Mouse (Mus musculus): Measurements from ENCODE around the gene Churc1. TPM values are rescaled to one million over a fixed set of nuclear protein-coding genes. Genes with fewer than 3 reads are reported as not detected.

Churc1 gene
- total RNA-seq (2017): 28.8 and 55.6 TPM in 2 replicates

GRCm38 (mm10) chr12:76765354-76765851 is at the start of gene Churc1, which contains the start of gene Fntb:
Churc1 (plus strand) TSS chr12:76765538.
Fntb (plus strand) TSS chr12:76765589.
- peak; percentile 98 for ATAC-seq (replicated peaks in 1 of 2; ENCODE audit: insufficient read depth in 1 of 2, low FRiP score in 2 of 2, low TSS enrichment in 1 of 2, low read depth in 1 of 2, poor library complexity in 2 of 2, severe bottlenecking in 2 of 2)

- no peak for ATAC-seq (replicated peaks in 1 of 2; ENCODE audit: insufficient read depth in 1 of 2, low FRiP score in 2 of 2, low TSS enrichment in 1 of 2, low read depth in 1 of 2, poor library complexity in 2 of 2, severe bottlenecking in 2 of 2)
Measured at GRCm38 (mm10) chr12:76718384-76718783, 47.0 kb upstream of the Churc1 start.

DNA sequence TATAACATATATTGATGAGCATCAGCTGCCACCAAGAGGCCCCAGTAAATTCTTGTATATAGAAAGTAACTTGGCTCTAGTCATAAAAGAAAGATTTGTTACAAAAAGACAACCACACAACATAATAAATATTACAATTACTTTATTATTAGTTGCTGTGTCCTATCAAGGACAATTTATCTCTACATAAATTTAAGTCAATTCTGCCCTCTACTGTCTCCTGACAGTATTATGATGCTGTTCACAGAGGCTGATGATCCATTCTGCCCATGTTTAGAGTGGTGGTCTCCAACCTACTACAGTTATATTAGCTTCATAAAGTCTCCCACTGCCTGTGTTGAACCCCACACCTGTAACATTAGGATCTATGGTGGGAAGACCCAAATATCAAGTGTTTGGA is 44.8 kb upstream of the Churc1 start:
- ATAC-seq (replicated peaks in 1 of 2; ENCODE audit: insufficient read depth in 1 of 2, low FRiP score in 2 of 2, low TSS enrichment in 1 of 2, low read depth in 1 of 2, poor library complexity in 2 of 2, severe bottlenecking in 2 of 2): no peak

DNA sequence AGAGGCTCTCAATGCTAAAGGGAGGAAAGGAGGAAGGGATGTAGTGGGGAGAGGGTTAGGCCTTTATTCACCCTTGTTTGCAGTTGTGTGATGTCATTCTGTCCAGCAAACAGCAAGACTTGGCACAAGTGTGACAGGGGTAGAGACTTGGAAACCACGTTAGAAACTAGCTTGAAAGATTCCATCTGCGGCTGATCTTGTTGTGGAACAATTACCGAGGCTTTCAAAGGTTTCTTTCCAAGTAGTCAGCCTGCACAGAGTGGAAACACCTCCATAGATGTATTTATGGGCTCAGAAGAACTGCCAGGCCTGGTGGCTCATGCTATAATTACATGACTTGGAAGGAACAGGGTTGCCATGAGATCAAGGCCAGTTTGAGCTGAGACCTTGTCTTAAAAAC is 43.3 kb upstream of the Churc1 start:
- ATAC-seq (replicated peaks in 1 of 2; ENCODE audit: insufficient read depth in 1 of 2, low FRiP score in 2 of 2, low TSS enrichment in 1 of 2, low read depth in 1 of 2, poor library complexity in 2 of 2, severe bottlenecking in 2 of 2): no peak

- ATAC-seq (replicated peaks in 1 of 2; ENCODE audit: insufficient read depth in 1 of 2, low FRiP score in 2 of 2, low TSS enrichment in 1 of 2, low read depth in 1 of 2, poor library complexity in 2 of 2, severe bottlenecking in 2 of 2): no peak
Measured at GRCm38 (mm10) chr12:76727955-76728354, 37.4 kb upstream of the Churc1 start.

DNA sequence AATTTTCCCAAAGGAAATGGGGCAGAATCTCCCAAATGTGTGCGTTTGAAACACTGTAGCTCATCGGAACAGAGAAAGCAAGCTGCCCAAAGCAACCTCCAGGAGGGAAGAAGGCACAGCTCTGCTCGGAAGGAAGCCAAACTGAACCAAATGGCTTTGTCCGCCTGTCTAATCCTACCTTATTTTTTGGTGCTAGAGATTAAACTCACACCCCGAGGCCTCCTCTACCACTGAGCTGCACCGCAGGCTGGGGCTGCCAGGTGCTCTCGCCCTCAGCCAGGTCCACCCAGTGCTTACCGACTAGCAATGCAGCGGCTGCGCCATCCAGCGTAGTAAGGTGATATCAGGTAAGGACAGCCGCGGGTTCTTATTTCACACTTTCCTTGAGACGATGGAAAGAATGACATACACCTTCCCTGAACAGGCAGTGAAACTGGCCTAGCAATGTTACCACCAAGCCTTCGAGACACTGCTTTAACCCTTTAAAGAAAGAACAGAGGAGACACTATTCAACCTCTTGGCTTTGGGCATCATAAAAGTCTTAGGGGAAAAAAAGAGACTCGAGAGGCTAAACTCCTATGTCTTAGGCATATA is 14.4 kb upstream of the Churc1 start:
- no peak for ATAC-seq (replicated peaks in 1 of 2; ENCODE audit: insufficient read depth in 1 of 2, low FRiP score in 2 of 2, low TSS enrichment in 1 of 2, low read depth in 1 of 2, poor library complexity in 2 of 2, severe bottlenecking in 2 of 2)

- ATAC-seq (replicated peaks in 1 of 2; ENCODE audit: insufficient read depth in 1 of 2, low FRiP score in 2 of 2, low TSS enrichment in 1 of 2, low read depth in 1 of 2, poor library complexity in 2 of 2, severe bottlenecking in 2 of 2): no peak
Measured at GRCm38 (mm10) chr12:76752652-76753318, 12.6 kb upstream of the Churc1 start.

DNA sequence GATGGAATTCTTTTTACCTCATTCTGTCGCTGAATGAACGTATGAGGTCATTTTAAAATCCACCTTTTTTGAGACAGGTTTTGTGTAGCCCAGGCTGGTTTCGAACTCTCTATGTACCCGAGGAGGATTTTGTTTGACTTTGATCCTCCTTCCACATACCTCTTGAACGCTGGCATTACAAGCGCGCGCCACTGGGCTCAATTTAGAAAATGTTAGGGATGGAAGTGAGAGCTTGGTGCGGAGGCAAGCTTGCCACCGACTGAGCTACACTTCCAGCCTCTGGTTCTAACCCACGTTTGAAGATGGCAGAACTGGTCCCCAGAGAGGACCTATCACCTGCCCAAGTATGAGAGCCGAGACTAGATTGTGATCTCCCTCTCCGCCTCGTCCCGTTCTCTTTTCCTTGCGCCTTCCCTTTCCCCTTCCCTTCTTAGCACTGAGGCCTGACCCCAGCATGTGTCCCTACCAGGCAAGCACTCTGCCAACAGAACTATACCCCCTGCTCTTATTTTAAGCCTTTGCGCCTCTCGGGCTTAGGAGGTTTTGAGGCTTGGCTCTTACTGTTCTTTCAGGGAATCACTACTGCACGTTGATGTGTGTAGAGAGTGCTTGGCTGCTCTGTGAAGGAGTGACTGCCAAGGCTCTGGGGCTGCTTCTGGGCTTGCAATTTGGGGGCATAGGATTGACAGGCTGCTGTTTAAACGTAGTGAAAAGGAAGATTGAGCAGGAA is 728 bp downstream of the Churc1 start:
- ATAC-seq (replicated peaks in 1 of 2; ENCODE audit: insufficient read depth in 1 of 2, low FRiP score in 2 of 2, low TSS enrichment in 1 of 2, low read depth in 1 of 2, poor library complexity in 2 of 2, severe bottlenecking in 2 of 2): peak in 1 of 2 experiments; percentile 9; a peak in 1 of 4 replicates

GRCm38 (mm10) chr12:76770841-76771500 is 5.6 kb downstream of the Churc1 start:
- no peak for ATAC-seq (replicated peaks in 1 of 2; ENCODE audit: insufficient read depth in 1 of 2, low FRiP score in 2 of 2, low TSS enrichment in 1 of 2, low read depth in 1 of 2, poor library complexity in 2 of 2, severe bottlenecking in 2 of 2)

DNA sequence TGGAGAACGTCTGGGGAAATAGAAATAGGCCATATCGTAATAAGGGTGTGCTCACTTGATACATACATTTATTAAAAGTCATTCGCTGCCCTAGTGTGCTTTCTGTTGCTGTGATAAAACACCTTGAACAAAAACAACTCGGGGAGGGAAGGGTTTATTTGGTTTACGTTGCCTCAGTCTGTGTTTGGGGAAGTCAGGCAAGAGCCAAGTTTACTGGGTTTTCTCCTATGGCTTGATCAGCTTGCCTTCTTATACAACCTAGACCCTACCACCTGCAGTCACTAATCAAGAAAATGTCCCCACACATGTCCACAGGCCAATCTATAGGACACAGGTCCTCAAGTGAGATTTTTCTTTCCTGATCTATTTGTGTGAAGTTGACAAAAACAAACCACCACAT is 6.2 kb downstream of the Churc1 start:
- no peak for ATAC-seq (replicated peaks in 1 of 2; ENCODE audit: insufficient read depth in 1 of 2, low FRiP score in 2 of 2, low TSS enrichment in 1 of 2, low read depth in 1 of 2, poor library complexity in 2 of 2, severe bottlenecking in 2 of 2)

DNA sequence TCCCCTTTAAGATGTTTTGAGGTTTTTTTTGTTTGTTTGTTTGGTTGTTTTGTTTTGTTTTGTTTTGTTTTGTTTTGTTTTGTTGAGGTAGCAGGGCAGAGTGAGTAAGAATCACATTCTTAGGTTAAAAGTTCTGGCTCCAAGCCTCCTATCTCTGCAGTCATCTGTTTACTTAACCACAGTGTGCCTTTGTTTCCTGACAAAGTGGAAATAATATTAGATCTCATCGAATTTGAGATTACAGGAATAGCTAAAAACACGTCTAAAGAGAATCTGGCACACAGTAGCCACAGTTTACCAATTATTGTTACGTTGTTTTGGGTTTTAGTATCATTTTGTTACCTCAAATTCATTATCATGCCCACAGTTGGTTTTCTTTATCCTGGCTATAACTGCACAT is 9.3 kb downstream of the Churc1 start:
- no peak for ATAC-seq (replicated peaks in 1 of 2; ENCODE audit: insufficient read depth in 1 of 2, low FRiP score in 2 of 2, low TSS enrichment in 1 of 2, low read depth in 1 of 2, poor library complexity in 2 of 2, severe bottlenecking in 2 of 2)

DNA sequence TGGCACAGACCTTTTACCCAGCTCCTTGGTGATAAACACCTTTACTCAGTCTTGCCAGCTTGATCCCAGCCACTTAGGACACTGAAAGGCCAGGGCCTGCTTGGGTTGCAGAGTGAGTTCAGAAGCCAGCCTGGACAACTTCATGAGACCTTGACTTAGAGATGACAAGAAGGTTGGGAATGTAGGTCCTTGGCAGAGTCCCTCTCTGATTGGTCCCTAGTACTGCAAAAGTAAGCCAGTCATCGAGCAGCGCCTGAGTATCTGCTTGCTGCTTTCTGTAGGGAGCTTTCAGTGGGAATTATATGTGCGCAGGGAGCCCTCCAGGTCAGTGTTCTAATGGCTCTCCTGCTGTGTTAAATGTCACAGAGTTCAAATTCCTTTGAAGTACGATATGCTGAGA is 9.8 kb downstream of the Churc1 start:
- no peak for ATAC-seq (replicated peaks in 1 of 2; ENCODE audit: insufficient read depth in 1 of 2, low FRiP score in 2 of 2, low TSS enrichment in 1 of 2, low read depth in 1 of 2, poor library complexity in 2 of 2, severe bottlenecking in 2 of 2)

DNA sequence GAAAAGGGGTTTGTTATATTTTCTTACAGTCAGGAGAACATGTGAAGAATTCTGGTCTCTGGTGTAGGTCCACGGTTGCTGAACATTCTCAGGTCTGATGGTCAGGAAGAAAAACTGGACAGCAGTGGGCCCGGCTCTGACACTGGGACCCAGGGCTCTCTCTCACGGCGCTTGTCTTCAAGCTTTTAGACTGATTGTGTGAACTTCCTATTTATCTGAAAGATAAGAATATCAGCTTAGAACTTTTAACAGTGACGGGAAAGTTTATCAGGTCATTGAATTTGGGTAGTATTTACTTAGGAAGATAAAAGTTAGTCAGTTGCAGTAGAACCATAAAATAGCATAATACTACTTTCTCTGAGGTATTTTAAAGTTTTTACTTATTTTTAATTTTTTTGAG is 11.6 kb downstream of the Churc1 start:
- no peak for ATAC-seq (replicated peaks in 1 of 2; ENCODE audit: insufficient read depth in 1 of 2, low FRiP score in 2 of 2, low TSS enrichment in 1 of 2, low read depth in 1 of 2, poor library complexity in 2 of 2, severe bottlenecking in 2 of 2)

GRCm38 (mm10) chr12:76777845-76778244 is 12.5 kb downstream of the Churc1 start:
- ATAC-seq (replicated peaks in 1 of 2; ENCODE audit: insufficient read depth in 1 of 2, low FRiP score in 2 of 2, low TSS enrichment in 1 of 2, low read depth in 1 of 2, poor library complexity in 2 of 2, severe bottlenecking in 2 of 2): no peak

GRCm38 (mm10) chr12:76778305-76779083 is 13.2 kb downstream of the Churc1 start:
- ATAC-seq (replicated peaks in 1 of 2; ENCODE audit: insufficient read depth in 1 of 2, low FRiP score in 2 of 2, low TSS enrichment in 1 of 2, low read depth in 1 of 2, poor library complexity in 2 of 2, severe bottlenecking in 2 of 2): no peak

GRCm38 (mm10) chr12:76779951-76780350 is 14.6 kb downstream of the Churc1 start:
- no peak for ATAC-seq (replicated peaks in 1 of 2; ENCODE audit: insufficient read depth in 1 of 2, low FRiP score in 2 of 2, low TSS enrichment in 1 of 2, low read depth in 1 of 2, poor library complexity in 2 of 2, severe bottlenecking in 2 of 2)
